Mouse (Mus musculus) bone marrow macrophage, adult 2 months (primary cell): ENCODE measurements around the gene Nek11.

ENCODE experiments used
- CTCF ChIP-seq: IDR thresholded peaks from 2 replicates; pipeline ENCODE4 v1.5.1; 2012; ENCODE audit warnings: low read depth, mild to moderate bottlenecking, low read length, moderate library complexity
- POLR2A ChIP-seq: IDR thresholded peaks from 2 replicates; pipeline ENCODE4 v1.6.1; 2012; ENCODE audit warnings: mild to moderate bottlenecking, low read depth, low read length, borderline replicate concordance

- TF ChIP-seq CTCF = no peak
- TF ChIP-seq POLR2A = no peak
Measured at GRCm38 (mm10) chr9:105366199-105366598, 29.1 kb downstream of the Nek11 start.
